Mouse (Mus musculus) cerebellum, adult 2 months (tissue): ENCODE measurements around the gene Pla2g4e.

Experiments
- CTCF ChIP-seq: fragments of 200-500 bp; IDR thresholded peaks from 2 replicates; pipeline ENCODE4 v1.5.1; 2011; ENCODE audit warnings: low read depth, mild to moderate bottlenecking, control low read depth, low read length, moderate library complexity, borderline replicate concordance; ENCODE audit not compliant: insufficient read depth
- POLR2A ChIP-seq: fragments of 200-500 bp; IDR thresholded peaks from 2 replicates; pipeline ENCODE4 v1.6.1; 2011; ENCODE audit warnings: low read length, control low read depth, borderline replicate concordance; ENCODE audit not compliant: insufficient read depth

DNA sequence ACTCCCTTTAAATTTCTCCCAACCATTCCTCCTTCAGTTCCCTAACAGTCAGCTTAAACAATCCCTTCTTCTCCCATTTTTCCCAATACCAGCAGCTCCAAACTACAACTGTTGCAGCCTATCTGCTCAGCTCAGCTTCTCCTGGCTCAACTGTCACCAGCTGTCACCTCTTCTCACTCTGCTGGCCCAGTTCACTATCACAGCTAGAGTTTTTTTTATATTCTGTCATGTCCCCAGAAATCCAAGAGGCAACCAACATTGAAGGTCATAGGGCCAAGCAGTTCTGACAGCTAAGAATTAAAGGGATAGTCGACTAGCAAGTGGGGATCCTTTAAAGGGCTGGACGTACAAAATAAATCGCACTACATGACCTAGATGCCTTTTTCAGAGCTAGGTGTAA lies 41.4 kb downstream of the Pla2g4e start:
- no peak for TF ChIP-seq CTCF
- TF ChIP-seq POLR2A: no peak
